Mouse (Mus musculus) thymus, adult 2 months (tissue): ENCODE results near the gene Stox2. TPM values are rescaled to one million over a fixed set of nuclear protein-coding genes. Genes with fewer than 3 reads are reported as not detected.

Source experiments
- DNase-seq: peaks from one replicate; pipeline ENCODE4 v3.0.0; 2021
- H3K27ac ChIP-seq: fragments of 200-500 bp; 2 replicates; pipeline ENCODE4 v1.5.1; 2012; ENCODE audit warnings: low read length, control low read depth; ENCODE audit not compliant: control insufficient read depth, insufficient read depth
- H3K27me3 ChIP-seq: fragments of 200-500 bp; 2 replicates; pipeline ENCODE4 v1.6.1; 2012; ENCODE audit warnings: mild to moderate bottlenecking, low read length, moderate library complexity, mixed read lengths; ENCODE audit not compliant: control insufficient read depth, insufficient read depth
- H3K36me3 ChIP-seq: fragments of 200-500 bp; 2 replicates; pipeline ENCODE4 v1.6.1; 2012; ENCODE audit warnings: mild to moderate bottlenecking, low read length, moderate library complexity; ENCODE audit not compliant: control insufficient read depth, insufficient read depth
- H3K4me1 ChIP-seq: fragments of 200-500 bp; replicated peaks from 2 replicates; pipeline ENCODE4 v1.6.1; 2012; ENCODE audit warnings: low read length; ENCODE audit not compliant: control insufficient read depth, insufficient read depth
- H3K4me3 ChIP-seq: fragments of 200-500 bp; 2 replicates; pipeline ENCODE4 v1.5.1; 2012; ENCODE audit warnings: mild to moderate bottlenecking, low read length, control low read depth, moderate library complexity; ENCODE audit not compliant: control insufficient read depth, insufficient read depth
- CTCF ChIP-seq: fragments of 200-500 bp; IDR thresholded peaks from 2 replicates; pipeline ENCODE4 v1.5.1; 2012; ENCODE audit warnings: mild to moderate bottlenecking, control low read depth, low read length, moderate library complexity, borderline replicate concordance; ENCODE audit not compliant: control insufficient read depth, poor library complexity, insufficient read depth; ENCODE audit errors: extremely low read depth
- POLR2A ChIP-seq: fragments of 200-500 bp; IDR thresholded peaks from 2 replicates; pipeline ENCODE4 v1.6.1; 2012; ENCODE audit warnings: mild to moderate bottlenecking, low read length, control low read depth, moderate library complexity; ENCODE audit not compliant: control insufficient read depth, poor library complexity, insufficient read depth; ENCODE audit errors: extremely low read depth
- WGBS: fragments of 180-500 bp; shearing (Covaris S2); methylation state at CpG from one replicate; pipeline ENCODE4 v1.1.7; 2018; 5-methylcytosine and 5-hydroxymethylcytosine counted together
- polyA plus RNA-seq: library from polyadenylated mRNA; depleted of rRNA; stranded (reverse); fragments of >200 nt; gene quantifications from 2 replicates; pipeline ENCODE4 v1.2.3, GENCODE M21; 2012

Stox2 gene
- polyA plus RNA-seq, 1 experiment = 1.1 TPM

- TF ChIP-seq CTCF (no peak), POLR2A (no peak)
- Histone ChIP-seq H3K4me1 (no peaks in the 10 kb centered on the region), H3K27ac (no peak overlapping the region), H3K4me3 (no peak overlapping the region), H3K36me3 (no peaks in the 10 kb centered on the region), H3K27me3 (no peaks in the 10 kb centered on the region)
- DNase-seq = no peak
- WGBS = 91% methylated on average over 1 of the region's 1 CpGs
Measured at GRCm38 (mm10) chr8:47196391-47196790, 249.8 kb downstream of the Stox2 start.

- no peak for TF ChIP-seq POLR2A
- no peak for TF ChIP-seq CTCF
- 95% methylated on average over 29 of the region's 29 CpGs for WGBS
- no peaks in the 10 kb centered on the region for H3K4me1 ChIP-seq
- no peak overlapping the region for H3K27ac ChIP-seq
- H3K27me3 ChIP-seq = no peaks in the 10 kb centered on the region
- DNase-seq = no peak
- H3K4me3 ChIP-seq = no peak overlapping the region
- no peaks in the 10 kb centered on the region for H3K36me3 ChIP-seq
Measured at GRCm38 (mm10) chr8:47193321-47193996, 252.7 kb downstream of the Stox2 start.

- Histone ChIP-seq H3K4me3 (no peak overlapping the region), H3K36me3 (no peaks in the 10 kb centered on the region), H3K4me1 (no peaks in the 10 kb centered on the region), H3K27ac (no peak overlapping the region), H3K27me3 (no peaks in the 10 kb centered on the region)
- WGBS = 91% methylated on average over 18 of the region's 18 CpGs
- no peak for DNase-seq
- TF ChIP-seq POLR2A (no peak), CTCF (no peak)
Measured at GRCm38 (mm10) chr8:47191444-47192365, 254.5 kb downstream of the Stox2 start.

- TF ChIP-seq POLR2A = no peak
- Histone ChIP-seq H3K4me3 (no peak overlapping the region), H3K27me3 (no peaks in the 10 kb centered on the region), H3K4me1 (no peaks in the 10 kb centered on the region), H3K27ac (no peak overlapping the region), H3K36me3 (no peaks in the 10 kb centered on the region)
- 92% methylated on average over 6 of the region's 6 CpGs for WGBS
- DNase-seq = no peak
Measured at GRCm38 (mm10) chr8:47185396-47185795, 260.8 kb downstream of the Stox2 start.

GRCm38 (mm10) chr8:47182771-47183558, 263.2 kb downstream of the Stox2 start:
- WGBS = 84% methylated on average over 6 of the region's 6 CpGs
- Histone ChIP-seq H3K4me1 (no peaks in the 10 kb centered on the region), H3K36me3 (no peaks in the 10 kb centered on the region), H3K27me3 (no peaks in the 10 kb centered on the region), H3K27ac (no peak overlapping the region), H3K4me3 (no peak overlapping the region)
- no peak for TF ChIP-seq CTCF
- TF ChIP-seq POLR2A = no peak
- DNase-seq = no peak

GRCm38 (mm10) chr8:47182292-47182691, 263.9 kb downstream of the Stox2 start:
- Histone ChIP-seq H3K27ac (no peak overlapping the region), H3K27me3 (no peaks in the 10 kb centered on the region), H3K4me1 (no peaks in the 10 kb centered on the region), H3K4me3 (no peak overlapping the region), H3K36me3 (no peaks in the 10 kb centered on the region)
- TF ChIP-seq POLR2A (no peak), CTCF (no peak)
- no peak for DNase-seq
- 95% methylated on average over 4 of the region's 4 CpGs for WGBS
